Mouse (Mus musculus): Measurements from ENCODE around the gene Hcn3. TPM values are rescaled to one million over a fixed set of nuclear protein-coding genes. Genes with fewer than 3 reads are reported as not detected.
"Not testable (repeated sequence)": the region's sequence is repeated elsewhere in the genome, so short reads cannot be mapped to it uniquely, and the experiment has no call there.

Hcn3 gene
- polyA plus RNA-seq, 1 experiment = 0.47 TPM

GRCm38 (mm10) chr3:89165268-89165870 lies 5.4 kb upstream of the Hcn3 start:
- TF ChIP-seq POLR2A (IDR thresholded peaks at IDR 0.05; ENCODE audit: borderline replicate concordance, low read depth, low read length) (no peak), CTCF (IDR thresholded peaks at IDR 0.05; ENCODE audit: low read depth, low read length) (no peak)
- peak overlapping the region; percentile 92 for H3K4me3 ChIP-seq (ENCODE audit: insufficient read depth, low read length)
- H3K27ac ChIP-seq (ENCODE audit: insufficient read depth, low read depth, low read length) = peak overlapping the region; percentile 71
- peaks cover 16% of the 10 kb centered on the region for H3K4me1 ChIP-seq (ENCODE audit: control insufficient read depth, insufficient read depth, low read length)

- H3K4me3 ChIP-seq (ENCODE audit: insufficient read depth, low read length) = peak within 1 kb of the TSS; percentile 92
- H3K27ac ChIP-seq (ENCODE audit: insufficient read depth, low read depth, low read length) = peak within 1 kb of the TSS; percentile 83
- peaks cover 16% of the 10 kb centered on the region for H3K4me1 ChIP-seq (ENCODE audit: control insufficient read depth, insufficient read depth, low read length)
- TF ChIP-seq POLR2A (IDR thresholded peaks at IDR 0.05; ENCODE audit: borderline replicate concordance, low read depth, low read length) (no peak), CTCF (IDR thresholded peaks at IDR 0.05; ENCODE audit: low read depth, low read length) (no peak)
Measured at GRCm38 (mm10) chr3:89164506-89165267, 4.7 kb upstream of the Hcn3 start, which contains the start of gene Clk2. Gene Clk2 (plus strand): TSS chr3:89164795.

DNA sequence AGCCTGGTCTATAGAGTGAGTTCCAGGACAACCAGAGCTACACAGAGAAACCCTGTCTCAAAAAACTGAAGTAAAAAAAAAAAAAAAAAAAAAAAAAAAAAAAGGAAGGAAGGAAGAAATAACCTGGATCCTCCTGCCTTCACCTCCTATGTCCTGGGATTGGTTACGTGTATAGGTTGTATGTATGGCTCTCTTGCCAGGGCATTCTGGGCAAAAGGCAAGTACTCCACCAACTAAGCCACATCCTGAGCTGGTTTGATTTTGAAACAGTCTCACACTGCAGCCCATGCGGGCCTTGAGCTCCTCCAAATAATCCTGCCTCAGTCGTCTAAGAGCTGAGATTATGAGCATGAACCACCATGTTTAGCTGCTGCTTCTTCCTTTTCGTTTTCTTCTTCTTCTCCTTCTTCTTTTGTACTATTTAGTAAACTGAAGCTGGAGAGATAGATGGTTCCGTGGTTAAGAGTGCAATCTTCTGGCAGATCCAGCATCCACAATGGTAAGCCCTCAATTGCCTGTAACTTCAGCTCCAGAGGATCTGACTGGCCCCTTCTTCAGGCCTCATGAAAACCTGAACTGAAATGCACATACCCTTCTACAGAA lies 3.7 kb upstream of the Hcn3 start:
- H3K27ac ChIP-seq (ENCODE audit: insufficient read depth, low read depth, low read length) = peak overlapping the region; percentile 83
- H3K4me3 ChIP-seq (ENCODE audit: insufficient read depth, low read length) = peak overlapping the region; percentile 92
- H3K4me1 ChIP-seq (ENCODE audit: control insufficient read depth, insufficient read depth, low read length) = peaks cover 20% of the 10 kb centered on the region
- no peak for TF ChIP-seq POLR2A (IDR thresholded peaks at IDR 0.05; ENCODE audit: borderline replicate concordance, low read depth, low read length)
- no peak for TF ChIP-seq CTCF (IDR thresholded peaks at IDR 0.05; ENCODE audit: low read depth, low read length)

DNA sequence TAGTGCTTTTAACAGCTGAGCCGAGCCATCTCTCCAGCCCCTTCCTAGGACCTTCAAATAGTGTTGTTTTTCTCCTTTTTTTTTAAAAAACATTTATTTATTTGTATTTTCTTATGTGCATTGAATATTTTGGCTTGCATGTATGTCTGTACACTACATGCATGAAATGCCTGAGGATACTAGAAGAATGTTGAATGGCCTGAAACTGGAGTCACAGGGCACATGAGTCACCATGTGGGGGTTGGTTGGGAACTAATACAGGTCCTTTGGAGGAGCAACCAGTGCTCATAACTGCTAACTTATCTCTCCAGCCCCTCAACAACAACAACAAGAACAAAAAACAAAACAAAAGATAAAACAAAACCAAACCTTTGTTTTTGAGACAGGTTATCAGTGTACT lies 3.1 kb upstream of the Hcn3 start:
- TF ChIP-seq CTCF (IDR thresholded peaks at IDR 0.05; ENCODE audit: low read depth, low read length) (no peak), POLR2A (IDR thresholded peaks at IDR 0.05; ENCODE audit: borderline replicate concordance, low read depth, low read length) (no peak)
- no peak overlapping the region for H3K4me3 ChIP-seq (ENCODE audit: insufficient read depth, low read length)
- peak overlapping the region; percentile 49 for H3K27ac ChIP-seq (ENCODE audit: insufficient read depth, low read depth, low read length)
- peaks cover 20% of the 10 kb centered on the region for H3K4me1 ChIP-seq (ENCODE audit: control insufficient read depth, insufficient read depth, low read length)

DNA sequence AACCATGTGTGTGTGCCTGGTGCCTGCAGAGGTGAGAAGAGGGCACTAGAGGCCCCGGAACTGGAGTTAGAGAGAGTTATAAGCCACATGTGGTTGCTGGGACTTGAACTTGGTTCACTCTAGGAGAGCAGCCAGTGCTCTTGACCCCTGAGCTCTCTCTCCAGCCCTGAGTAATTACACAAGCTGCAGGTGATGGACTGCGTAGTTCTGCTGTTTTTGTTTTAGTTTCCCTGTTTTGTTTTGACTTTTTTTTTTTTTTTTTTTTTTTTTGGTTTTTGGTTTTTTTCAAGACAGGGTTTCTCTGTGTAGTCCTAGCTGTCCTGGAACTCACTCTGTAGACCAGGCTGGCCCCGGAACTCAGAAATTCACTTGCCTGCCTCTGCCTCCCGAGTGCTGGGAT lies 1.8 kb upstream of the Hcn3 start:
- H3K4me3 ChIP-seq (ENCODE audit: insufficient read depth, low read length) = no peak overlapping the region
- no peak overlapping the region for H3K27ac ChIP-seq (ENCODE audit: insufficient read depth, low read depth, low read length)
- TF ChIP-seq CTCF (IDR thresholded peaks at IDR 0.05; ENCODE audit: low read depth, low read length) (no peak), POLR2A (IDR thresholded peaks at IDR 0.05; ENCODE audit: borderline replicate concordance, low read depth, low read length) (no peak)
- H3K4me1 ChIP-seq (ENCODE audit: control insufficient read depth, insufficient read depth, low read length) = peaks cover 22% of the 10 kb centered on the region

GRCm38 (mm10) chr3:89161207-89161606 lies 1.2 kb upstream of the Hcn3 start:
- peaks cover 20% of the 10 kb centered on the region for H3K4me1 ChIP-seq (ENCODE audit: control insufficient read depth, insufficient read depth, low read length)
- not testable (repeated sequence) for H3K27ac ChIP-seq (ENCODE audit: insufficient read depth, low read depth, low read length); H3K4me3 ChIP-seq (ENCODE audit: insufficient read depth, low read length)

DNA sequence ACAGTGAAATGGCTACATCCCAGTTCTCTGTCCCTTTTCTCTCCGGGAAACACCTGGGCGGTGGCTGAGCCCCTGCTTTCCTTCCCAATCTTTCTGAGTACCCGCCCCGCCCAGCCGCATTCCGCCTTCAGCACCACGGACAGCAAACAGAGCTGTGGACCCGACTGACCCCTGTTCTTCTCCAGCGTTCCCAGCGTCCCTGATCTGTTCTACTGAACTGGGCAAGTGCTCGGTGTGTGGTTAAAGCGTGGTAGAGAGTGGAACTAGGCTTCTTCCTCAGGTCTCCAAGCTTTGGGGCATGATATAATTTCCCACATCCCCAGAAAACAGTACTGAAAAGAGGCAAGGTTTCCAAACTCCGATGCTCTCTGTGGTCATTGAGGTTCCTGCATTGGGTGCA lies 785 bp downstream of the Hcn3 start:
- TF ChIP-seq POLR2A (IDR thresholded peaks at IDR 0.05; ENCODE audit: borderline replicate concordance, low read depth, low read length) (no peak), CTCF (IDR thresholded peaks at IDR 0.05; ENCODE audit: low read depth, low read length) (no peak)
- H3K4me3 ChIP-seq (ENCODE audit: insufficient read depth, low read length) = peak overlapping the region; percentile 67

DNA sequence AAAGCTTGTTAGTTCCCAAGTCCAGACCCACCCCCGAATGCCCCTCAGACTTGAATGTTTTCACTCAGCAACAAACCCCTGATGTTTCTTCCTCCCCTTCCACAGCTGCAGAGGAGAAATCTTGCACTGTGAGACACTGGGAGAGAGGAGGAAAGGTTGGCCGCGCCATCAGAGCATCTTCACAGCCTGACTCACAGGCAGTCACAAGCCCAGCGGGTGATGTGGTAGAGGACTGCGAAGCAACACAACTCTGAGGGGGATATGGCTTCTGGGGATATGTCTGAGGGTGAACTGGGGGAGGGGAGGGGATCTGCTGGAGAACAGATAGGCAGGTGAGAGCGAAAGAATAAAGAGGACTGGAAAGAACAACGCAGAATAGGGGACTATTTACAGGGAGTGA lies 1.3 kb downstream of the Hcn3 start:
- Histone ChIP-seq H3K4me3 (ENCODE audit: insufficient read depth, low read length) (no peak overlapping the region), H3K4me1 (ENCODE audit: control insufficient read depth, insufficient read depth, low read length) (peaks cover 12% of the 10 kb centered on the region), H3K27ac (ENCODE audit: insufficient read depth, low read depth, low read length) (no peak overlapping the region)
- no peak for TF ChIP-seq POLR2A (IDR thresholded peaks at IDR 0.05; ENCODE audit: borderline replicate concordance, low read depth, low read length)
- TF ChIP-seq CTCF (IDR thresholded peaks at IDR 0.05; ENCODE audit: low read depth, low read length) = no peak

More for the DNA sequence above, 785 bp downstream of the Hcn3 start:
- peaks cover 15% of the 10 kb centered on the region for H3K4me1 ChIP-seq (ENCODE audit: control insufficient read depth, insufficient read depth, low read length)
- H3K27ac ChIP-seq (ENCODE audit: insufficient read depth, low read depth, low read length) = no peak overlapping the region

DNA sequence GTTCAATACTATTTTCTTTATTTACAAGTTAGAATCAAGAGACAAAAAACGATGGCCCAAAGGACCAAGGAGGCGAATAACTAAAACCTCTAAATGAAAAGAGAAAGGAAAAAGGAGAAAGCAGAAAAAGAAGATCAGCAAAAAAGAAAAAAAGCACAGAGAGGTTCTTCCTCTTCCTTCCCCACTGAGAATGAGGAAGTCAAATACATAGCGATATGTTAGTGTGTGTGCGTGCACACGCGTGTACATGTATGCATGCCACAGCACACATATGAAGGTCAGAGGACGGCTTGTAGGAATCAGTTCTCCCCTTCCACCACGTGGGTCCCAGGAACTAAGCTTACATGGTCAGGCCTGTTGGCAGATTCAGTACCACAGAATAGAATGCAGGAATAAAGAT lies 3.0 kb downstream of the Hcn3 start:
- TF ChIP-seq POLR2A (IDR thresholded peaks at IDR 0.05; ENCODE audit: borderline replicate concordance, low read depth, low read length) (no peak), CTCF (IDR thresholded peaks at IDR 0.05; ENCODE audit: low read depth, low read length) (no peak)
- H3K4me1 ChIP-seq (ENCODE audit: control insufficient read depth, insufficient read depth, low read length) = peaks cover 6% of the 10 kb centered on the region
- H3K4me3 ChIP-seq (ENCODE audit: insufficient read depth, low read length) = no peak overlapping the region
- H3K27ac ChIP-seq (ENCODE audit: insufficient read depth, low read depth, low read length) = no peak overlapping the region
